Comparison of ENCODE assay signal across 8 mouse cellular contexts in the genomic region with DNA sequence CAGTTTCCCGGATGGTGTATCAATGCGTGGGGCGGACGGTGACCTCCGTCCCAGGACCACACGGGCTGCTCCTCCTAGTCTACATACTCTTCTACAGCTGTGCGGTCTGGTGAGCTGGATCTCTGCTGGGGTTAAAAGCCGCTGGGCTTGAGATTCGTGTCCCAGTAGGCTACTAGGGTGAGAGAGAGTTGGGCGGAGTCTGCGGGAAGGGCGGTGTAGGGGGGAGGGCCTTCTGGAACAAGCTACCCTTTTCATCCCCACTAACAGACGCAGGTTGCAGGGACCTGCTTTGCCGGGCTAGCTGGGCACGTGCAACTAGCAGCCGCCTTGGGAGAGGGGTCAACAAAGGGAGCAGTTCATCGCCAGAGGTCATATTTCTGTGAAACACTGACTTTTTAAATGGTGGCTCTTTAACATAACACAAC. TPM values are rescaled to one million over a fixed set of nuclear protein-coding genes. Genes with fewer than 3 reads are reported as not detected.
DNase-seq lines count a peak whose midpoint lies in the region; ATAC-seq and TF ChIP-seq lines count a peak whose summit lies in the region.

Gene Srms, minus strand, starts transcription at position 165 of the 425 bp plus-strand sequence.

- H3K9ac ChIP-seq in forebrain, embryonic 11.5 days (ENCODE audit: low read length): no peak within 1 kb of the TSS; the same call in 1 of the 2 replicates
- peak within 1 kb of the TSS; percentile 43 for H3K9ac ChIP-seq in hindbrain, embryonic 16.5 days (ENCODE audit: low read depth, low read length)
- peak within 1 kb of the TSS; percentile 40 for H3K9ac ChIP-seq in liver, adult 2 months (ENCODE audit: low read depth, low read length)
- no peak within 1 kb of the TSS for H3K9ac ChIP-seq in midbrain, embryonic 15.5 days

- intact Hi-C loops in gastrocnemius, adult 2 months (cut with DNase I): no loop called here

- peak within 1 kb of the TSS; percentile 48 for H3K4me2 ChIP-seq in forebrain, embryonic 11.5 days (ENCODE audit: low read depth, low read length, severe bottlenecking)
- peak within 1 kb of the TSS; percentile 60 for H3K4me2 ChIP-seq in hindbrain, embryonic 16.5 days (ENCODE audit: low read length)
- peak within 1 kb of the TSS; percentile 45 for H3K4me2 ChIP-seq in midbrain, embryonic 15.5 days

- H3K9me3 ChIP-seq in forebrain, embryonic 11.5 days (ENCODE audit: control insufficient read depth, low read length): no peaks in the 10 kb centered on the region
- H3K9me3 ChIP-seq in hindbrain, embryonic 16.5 days (ENCODE audit: control insufficient read depth, low read length): no peaks in the 10 kb centered on the region
- no peaks in the 10 kb centered on the region for H3K9me3 ChIP-seq in midbrain, embryonic 15.5 days

- WGBS in forebrain, embryonic 11.5 days: 0% methylated on average over 17 of the region's 17 CpGs
- under 1% methylated on average over 17 of the region's 17 CpGs for WGBS in hindbrain, embryonic 16.5 days
- 5% methylated on average over 17 of the region's 17 CpGs for WGBS in liver, adult 2 months
- whole genome bisulfite sequencing in midbrain, embryonic 15.5 days: 2% methylated on average over 17 of the region's 17 CpGs

- DNase-seq in gastrocnemius, adult 2 months: peak; percentile 41
- no peak for DNase-seq in gastrocnemius, adult 8-10 months (ENCODE audit: low spot score in 2 of 2)
- no peak for DNase-seq in forebrain, embryonic 11.5 days (ENCODE audit: low spot score)
- DNase-seq in liver, adult 2 months (ENCODE audit: extremely low read depth, low read depth, low spot score): peak; percentile 72
- DNase-seq in cerebellum, adult 9-10 months: no peak
- DNase-seq in urinary bladder, postnatal 4 days (ENCODE audit: low spot score in 2 of 2): no peak

- no peak for TF ChIP-seq CTCF in gastrocnemius, adult 2 months (IDR thresholded peaks at IDR 0.05)
- no peak for TF ChIP-seq CTCF in liver, adult 2 months (IDR thresholded peaks at IDR 0.05; ENCODE audit: low read depth, low read length)

- peaks cover 9% of the 10 kb centered on the region; the same call in 1 of the 2 replicates for H3K4me1 ChIP-seq in forebrain, embryonic 11.5 days (replicated peaks; ENCODE audit: control insufficient read depth, insufficient read depth, low read length)
- peaks cover 11% of the 10 kb centered on the region for H3K4me1 ChIP-seq in hindbrain, embryonic 16.5 days (ENCODE audit: control insufficient read depth, insufficient read depth, low read depth, low read length)
- peaks cover 4% of the 10 kb centered on the region; the same call in 1 of the 2 replicates for H3K4me1 ChIP-seq in liver, adult 2 months (ENCODE audit: control insufficient read depth, insufficient read depth, low read length)
- peaks cover 14% of the 10 kb centered on the region for H3K4me1 ChIP-seq in midbrain, embryonic 15.5 days

- TF ChIP-seq POLR2A in liver, adult 2 months (IDR thresholded peaks at IDR 0.05; ENCODE audit: extremely low read depth, insufficient read depth, low read length): no peak

- peak within 1 kb of the TSS; percentile 65 for H3K27ac ChIP-seq in gastrocnemius, adult 2 months
- no peak within 1 kb of the TSS for H3K27ac ChIP-seq in forebrain, embryonic 11.5 days (ENCODE audit: low read depth, low read length)
- no peak within 1 kb of the TSS for H3K27ac ChIP-seq in hindbrain, embryonic 16.5 days (ENCODE audit: low read depth, low read length)
- no peak within 1 kb of the TSS for H3K27ac ChIP-seq in liver, adult 2 months (replicated peaks; ENCODE audit: insufficient read depth, low read depth, low read length)
- no peak within 1 kb of the TSS for H3K27ac ChIP-seq in midbrain, embryonic 15.5 days

- peaks cover 30% of the 10 kb centered on the region for H3K27me3 ChIP-seq in forebrain, embryonic 11.5 days (ENCODE audit: control insufficient read depth, insufficient read depth, low read length)
- H3K27me3 ChIP-seq in hindbrain, embryonic 16.5 days (replicated peaks; ENCODE audit: control insufficient read depth, insufficient read depth, low read length): peaks cover 25% of the 10 kb centered on the region
- H3K27me3 ChIP-seq in liver, adult 2 months (ENCODE audit: control insufficient read depth, insufficient read depth, low read length): no peaks in the 10 kb centered on the region
- H3K27me3 ChIP-seq in midbrain, embryonic 15.5 days (replicated peaks): peaks cover 35% of the 10 kb centered on the region

- H3K4me3 ChIP-seq in gastrocnemius, adult 2 months: peak within 1 kb of the TSS; percentile 69
- H3K4me3 ChIP-seq in forebrain, embryonic 11.5 days (ENCODE audit: low read depth, low read length): peak within 1 kb of the TSS; percentile 22
- peak within 1 kb of the TSS; percentile 34 for H3K4me3 ChIP-seq in hindbrain, embryonic 16.5 days (ENCODE audit: low read length)
- H3K4me3 ChIP-seq in liver, adult 2 months (ENCODE audit: insufficient read depth, low read depth, low read length): peak within 1 kb of the TSS; percentile 52
- peak within 1 kb of the TSS; percentile 25 for H3K4me3 ChIP-seq in midbrain, embryonic 15.5 days

- no peaks in the 10 kb centered on the region for H3K79me2 ChIP-seq in liver, adult 2 months (ENCODE audit: control insufficient read depth, insufficient read depth, low read length)

- ATAC-seq in forebrain, embryonic 11.5 days (replicated peaks; ENCODE audit: low FRiP score): no peak; the same call in 1 of the 2 replicates
- ATAC-seq in hindbrain, embryonic 16.5 days: no peak
- no peak for ATAC-seq in midbrain, embryonic 15.5 days (replicated peaks)

- H3K36me3 ChIP-seq in forebrain, embryonic 11.5 days (ENCODE audit: control insufficient read depth, insufficient read depth, low read length): no peaks in the 10 kb centered on the region
- no peaks in the 10 kb centered on the region for H3K36me3 ChIP-seq in hindbrain, embryonic 16.5 days (ENCODE audit: control insufficient read depth, insufficient read depth, low read length)
- no peaks in the 10 kb centered on the region for H3K36me3 ChIP-seq in liver, adult 2 months (ENCODE audit: control insufficient read depth, insufficient read depth, low read length)
- no peaks in the 10 kb centered on the region for H3K36me3 ChIP-seq in midbrain, embryonic 15.5 days (replicated peaks)

RNA-seq across cellular contexts. Expression of gene Srms, which starts in this region (rescaled TPM):
- total RNA-seq in gastrocnemius, adult 2 months (2021): under 1 TPM; 0.17 to 0.28 TPM
- total RNA-seq in gastrocnemius, adult 8-10 months (2022): under 1 TPM in 2 of 4 experiments, not detected in 2; 0.22 to 0.24 TPM
- 0.12 TPM in 1 of 2 replicates, not detected in the other for polyA plus RNA-seq in forebrain, embryonic 11.5 days (2014; fragmentation: Nextera tagmentation; extraction: Ambion mirVana)
- 0.21 and 0.35 TPM in 2 replicates for polyA plus RNA-seq in hindbrain, embryonic 16.5 days (2015; fragmentation: Nextera tagmentation; extraction: Ambion mirVana)
- total RNA-seq in liver, adult 2 months (2014; rRNA removed): 0.28 and 0.54 TPM in 2 replicates
- polyA plus RNA-seq in liver, adult 2 months (2012; rRNA removed): 1.3 and 1.7 TPM in 2 replicates
- polyA plus RNA-seq in midbrain, embryonic 15.5 days (2015; fragmentation: Nextera tagmentation; extraction: Ambion mirVana): 0.18 and 0.22 TPM in 2 replicates

Comparison
In these comparisons a context has a peak if more than half of its experiments do, and no peak if none do; other contexts are left out.
1. Peak in DNase-seq, H3K4me3 ChIP-seq and H3K27ac ChIP-seq in gastrocnemius, adult 2 months; RNA of the gene not detected or under 1 TPM.
2. H3K9ac ChIP-seq: peak in hindbrain, embryonic 16.5 days (single experiment) and liver, adult 2 months (single experiment); none in forebrain, embryonic 11.5 days (single experiment) and midbrain, embryonic 15.5 days (single experiment).
3. Peak in every context shown above with its lines, with median percentiles within 50 percentile points of each other: H3K4me3 ChIP-seq and H3K4me2 ChIP-seq.